Mouse (Mus musculus): ENCODE measurements around the gene B4galt3.

DNA sequence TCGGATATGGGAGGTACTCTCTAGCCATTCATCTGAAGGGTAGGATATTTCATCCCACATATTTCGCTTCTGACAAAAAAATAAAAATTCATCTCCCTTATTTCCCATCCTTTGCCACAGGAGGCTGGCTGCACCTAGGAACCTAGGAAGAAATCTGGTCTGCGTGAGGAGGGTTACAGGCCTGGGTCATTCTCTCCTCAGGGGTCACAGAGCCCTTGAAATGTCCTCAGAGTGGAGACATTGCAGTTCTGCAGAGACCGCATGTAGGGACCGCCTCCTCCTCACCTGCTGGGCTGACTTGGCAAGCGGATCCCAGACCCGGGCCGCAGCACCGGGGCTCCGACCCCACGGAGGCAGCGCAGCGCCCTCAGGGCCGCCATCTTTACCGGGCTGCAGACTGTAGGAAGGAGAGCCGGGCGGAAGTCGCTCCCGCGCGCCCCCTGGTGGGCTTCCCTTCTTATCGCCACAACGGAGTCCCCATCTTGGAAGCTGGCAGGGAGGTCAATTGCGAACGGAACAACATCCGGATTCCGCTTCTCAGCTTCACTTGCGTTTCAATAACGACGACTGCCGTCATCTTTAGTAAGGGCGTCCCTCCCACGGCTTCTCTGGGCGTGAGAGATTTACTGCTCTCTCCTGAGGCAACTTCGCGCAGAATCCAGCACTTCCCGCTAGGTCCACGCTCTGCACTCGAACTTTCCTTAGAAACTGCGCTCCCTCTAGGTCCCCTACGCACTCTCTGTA is 23.2 kb upstream of the B4galt3 start:
- no peak for TF ChIP-seq TAL1 (IDR thresholded peaks at IDR 0.05; ENCODE audit: low read length)
- TF ChIP-seq GATA1 (IDR thresholded peaks at IDR 0.05; ENCODE audit: low read length), result no peak; the same call in 1 of the 2 replicates

Data from erythroblast, embryonic 14.5 days (primary cell).